Mouse (Mus musculus): ENCODE data around the gene Rapsn. TPM values are rescaled to one million over a fixed set of nuclear protein-coding genes. Genes with fewer than 3 reads are reported as not detected.

Gene Rapsn
- total and polyA plus RNA-seq, 2 experiments from 2014 or later = 32.6 to 62.0 TPM

- H3K4me3 ChIP-seq (ENCODE audit: low read depth, low read length) = no peak overlapping the region
- no peaks in the 10 kb centered on the region for H3K9me3 ChIP-seq (replicated peaks; ENCODE audit: control insufficient read depth, low read length)
- H3K27ac ChIP-seq (ENCODE audit: low read depth) = no peak overlapping the region
- TF ChIP-seq CTCF (IDR thresholded peaks at IDR 0.05; ENCODE audit: low read depth) (no peak), EP300 (IDR thresholded peaks at IDR 0.05; ENCODE audit: low read depth) (no peak)
- no peak for ATAC-seq (ENCODE audit: insufficient read depth, low read depth)
- H3K36me3 ChIP-seq (replicated peaks; ENCODE audit: control insufficient read depth, insufficient read depth, low read length) = no peaks in the 10 kb centered on the region
- no peaks in the 10 kb centered on the region for H3K4me1 ChIP-seq (ENCODE audit: control insufficient read depth, insufficient read depth)
- 76% methylated on average over 9 of the region's 9 CpGs for WGBS
- DNase-seq (ENCODE audit: low spot score) = no peak
- H3K4me2 ChIP-seq (ENCODE audit: low read depth, low read length) = no peak overlapping the region
- H3K27me3 ChIP-seq (ENCODE audit: control insufficient read depth, insufficient read depth, low read length) = no peaks in the 10 kb centered on the region
- H3K9ac ChIP-seq (replicated peaks; ENCODE audit: low read depth, low read length) = no peak overlapping the region
Observed at GRCm38 (mm10) chr2:91086392-91087237, 51.2 kb downstream of the Rapsn start.

- DNase-seq (ENCODE audit: low spot score) (no peak), ATAC-seq (ENCODE audit: insufficient read depth, low read depth) (no peak)
- WGBS = 78% methylated on average over 9 of the region's 9 CpGs
- H3K9me3 ChIP-seq (replicated peaks; ENCODE audit: control insufficient read depth, low read length) = no peaks in the 10 kb centered on the region
- H3K27me3 ChIP-seq (ENCODE audit: control insufficient read depth, insufficient read depth, low read length) = no peaks in the 10 kb centered on the region
- no peak overlapping the region for H3K27ac ChIP-seq (ENCODE audit: low read depth)
- H3K4me2 ChIP-seq (ENCODE audit: low read depth, low read length) = no peak overlapping the region
- H3K36me3 ChIP-seq (replicated peaks; ENCODE audit: control insufficient read depth, insufficient read depth, low read length) = no peaks in the 10 kb centered on the region
- no peaks in the 10 kb centered on the region for H3K4me1 ChIP-seq (ENCODE audit: control insufficient read depth, insufficient read depth)
- no peak for TF ChIP-seq CTCF (IDR thresholded peaks at IDR 0.05; ENCODE audit: low read depth)
- TF ChIP-seq EP300 (IDR thresholded peaks at IDR 0.05; ENCODE audit: low read depth) = no peak
- no peak overlapping the region for H3K4me3 ChIP-seq (ENCODE audit: low read depth, low read length)
- no peak overlapping the region for H3K9ac ChIP-seq (replicated peaks; ENCODE audit: low read depth, low read length)
Observed at GRCm38 (mm10) chr2:91087453-91087852, 52.0 kb downstream of the Rapsn start.

- Histone ChIP-seq H3K9me3 (replicated peaks; ENCODE audit: control insufficient read depth, low read length) (no peaks in the 10 kb centered on the region), H3K4me3 (ENCODE audit: low read depth, low read length) (no peak overlapping the region), H3K4me2 (ENCODE audit: low read depth, low read length) (no peak overlapping the region), H3K36me3 (replicated peaks; ENCODE audit: control insufficient read depth, insufficient read depth, low read length) (no peaks in the 10 kb centered on the region), H3K9ac (replicated peaks; ENCODE audit: low read depth, low read length) (no peak overlapping the region), H3K4me1 (ENCODE audit: control insufficient read depth, insufficient read depth) (no peaks in the 10 kb centered on the region), H3K27me3 (ENCODE audit: control insufficient read depth, insufficient read depth, low read length) (no peaks in the 10 kb centered on the region), H3K27ac (ENCODE audit: low read depth) (no peak overlapping the region)
- DNase-seq (ENCODE audit: low spot score) (no peak), ATAC-seq (ENCODE audit: insufficient read depth, low read depth) (no peak)
- 75% methylated on average over 9 of the region's 9 CpGs for whole genome bisulfite sequencing
- TF ChIP-seq EP300 (IDR thresholded peaks at IDR 0.05; ENCODE audit: low read depth) = no peak
- TF ChIP-seq CTCF (IDR thresholded peaks at IDR 0.05; ENCODE audit: low read depth) = no peak
Observed at GRCm38 (mm10) chr2:91088987-91089386, 53.6 kb downstream of the Rapsn start.

- Histone ChIP-seq H3K9me3 (replicated peaks; ENCODE audit: control insufficient read depth, low read length) (no peaks in the 10 kb centered on the region), H3K27me3 (ENCODE audit: control insufficient read depth, insufficient read depth, low read length) (no peaks in the 10 kb centered on the region), H3K36me3 (replicated peaks; ENCODE audit: control insufficient read depth, insufficient read depth, low read length) (no peaks in the 10 kb centered on the region), H3K27ac (ENCODE audit: low read depth) (no peak overlapping the region), H3K4me2 (ENCODE audit: low read depth, low read length) (no peak overlapping the region), H3K4me1 (ENCODE audit: control insufficient read depth, insufficient read depth) (no peaks in the 10 kb centered on the region), H3K4me3 (ENCODE audit: low read depth, low read length) (no peak overlapping the region), H3K9ac (replicated peaks; ENCODE audit: low read depth, low read length) (no peak overlapping the region)
- no peak for TF ChIP-seq EP300 (IDR thresholded peaks at IDR 0.05; ENCODE audit: low read depth)
- no peak for TF ChIP-seq CTCF (IDR thresholded peaks at IDR 0.05; ENCODE audit: low read depth)
- DNase-seq (ENCODE audit: low spot score) = no peak
- no peak for ATAC-seq (ENCODE audit: insufficient read depth, low read depth)
- 62% methylated on average over 6 of the region's 6 CpGs for WGBS
Observed at GRCm38 (mm10) chr2:91090208-91090607, 54.8 kb downstream of the Rapsn start.

- Histone ChIP-seq H3K27me3 (ENCODE audit: control insufficient read depth, insufficient read depth, low read length) (no peaks in the 10 kb centered on the region), H3K27ac (ENCODE audit: low read depth) (no peak overlapping the region), H3K4me3 (ENCODE audit: low read depth, low read length) (no peak overlapping the region), H3K9ac (replicated peaks; ENCODE audit: low read depth, low read length) (no peak overlapping the region), H3K9me3 (replicated peaks; ENCODE audit: control insufficient read depth, low read length) (no peaks in the 10 kb centered on the region), H3K4me2 (ENCODE audit: low read depth, low read length) (no peak overlapping the region), H3K4me1 (ENCODE audit: control insufficient read depth, insufficient read depth) (no peaks in the 10 kb centered on the region), H3K36me3 (replicated peaks; ENCODE audit: control insufficient read depth, insufficient read depth, low read length) (no peaks in the 10 kb centered on the region)
- no peak for DNase-seq (ENCODE audit: low spot score)
- 63% methylated on average over 6 of the region's 6 CpGs for WGBS
- no peak for ATAC-seq (ENCODE audit: insufficient read depth, low read depth)
- TF ChIP-seq CTCF (IDR thresholded peaks at IDR 0.05; ENCODE audit: low read depth) (no peak), EP300 (IDR thresholded peaks at IDR 0.05; ENCODE audit: low read depth) (no peak)
Observed at GRCm38 (mm10) chr2:91090827-91091226, 55.4 kb downstream of the Rapsn start.

Other genes with a start within 250 kb of the Rapsn start
- 181 and 206 TPM in 2 replicates for gene Mtch2, start 188.5 kb upstream of the Rapsn start, total RNA-seq (2014; rRNA removed; ENCODE audit: low replicate concordance)
- gene Mtch2, start 188.5 kb upstream of the Rapsn start, polyA plus RNA-seq (2015; fragmentation: Nextera tagmentation; extraction: Ambion mirVana) = 246 and 266 TPM in 2 replicates
- 15.5 and 18.7 TPM in 2 replicates for gene C1qtnf4, start 149.8 kb upstream of the Rapsn start, total RNA-seq (2014; rRNA removed; ENCODE audit: low replicate concordance)
- 23.7 and 28.1 TPM in 2 replicates for gene C1qtnf4, start 149.8 kb upstream of the Rapsn start, polyA plus RNA-seq (2015; fragmentation: Nextera tagmentation; extraction: Ambion mirVana)
- 19.5 and 28.3 TPM in 2 replicates for gene Kbtbd4, start 130.9 kb upstream of the Rapsn start, total RNA-seq (2014; rRNA removed; ENCODE audit: low replicate concordance)
- 16.4 and 17.8 TPM in 2 replicates for gene Kbtbd4, start 130.9 kb upstream of the Rapsn start, polyA plus RNA-seq (2015; fragmentation: Nextera tagmentation; extraction: Ambion mirVana)
- gene Ndufs3, start 130.8 kb upstream of the Rapsn start, total RNA-seq (2014; rRNA removed; ENCODE audit: low replicate concordance) = 556 and 596 TPM in 2 replicates
- 620 and 652 TPM in 2 replicates for gene Ndufs3, start 130.8 kb upstream of the Rapsn start, polyA plus RNA-seq (2015; fragmentation: Nextera tagmentation; extraction: Ambion mirVana)
- 85.6 and 113 TPM in 2 replicates for gene Celf1, start 95.2 kb upstream of the Rapsn start, total RNA-seq (2014; rRNA removed; ENCODE audit: low replicate concordance)
- 63.9 and 72.6 TPM in 2 replicates for gene Celf1, start 95.2 kb upstream of the Rapsn start, polyA plus RNA-seq (2015; fragmentation: Nextera tagmentation; extraction: Ambion mirVana)
- 172 and 264 TPM in 2 replicates for gene Psmc3, start 18.4 kb downstream of the Rapsn start, total RNA-seq (2014; rRNA removed; ENCODE audit: low replicate concordance)
- gene Psmc3, start 18.4 kb downstream of the Rapsn start, polyA plus RNA-seq (2015; fragmentation: Nextera tagmentation; extraction: Ambion mirVana) = 296 and 300 TPM in 2 replicates
- 67.0 and 105 TPM in 2 replicates for gene Slc39a13, start 34.8 kb downstream of the Rapsn start, total RNA-seq (2014; rRNA removed; ENCODE audit: low replicate concordance)
- gene Slc39a13, start 34.8 kb downstream of the Rapsn start, polyA plus RNA-seq (2015; fragmentation: Nextera tagmentation; extraction: Ambion mirVana) = 37.9 and 40.8 TPM in 2 replicates
- gene Spi1, start 46.8 kb downstream of the Rapsn start, total RNA-seq (2014; rRNA removed; ENCODE audit: low replicate concordance) = 2.5 and 21.3 TPM in 2 replicates
- gene Spi1, start 46.8 kb downstream of the Rapsn start, polyA plus RNA-seq (2015; fragmentation: Nextera tagmentation; extraction: Ambion mirVana) = 3.1 and 3.2 TPM in 2 replicates
- 2,256 and 2,313 TPM in 2 replicates for gene Mybpc3, start 82.5 kb downstream of the Rapsn start, total RNA-seq (2014; rRNA removed; ENCODE audit: low replicate concordance)
- 1,065 and 1,207 TPM in 2 replicates for gene Mybpc3, start 82.5 kb downstream of the Rapsn start, polyA plus RNA-seq (2015; fragmentation: Nextera tagmentation; extraction: Ambion mirVana)
- 2.1 and 4.3 TPM in 2 replicates for gene Madd, start 148.2 kb downstream of the Rapsn start, total RNA-seq (2014; rRNA removed; ENCODE audit: low replicate concordance)
- 2.4 TPM in 2 replicates for gene Madd, start 148.2 kb downstream of the Rapsn start, polyA plus RNA-seq (2015; fragmentation: Nextera tagmentation; extraction: Ambion mirVana)
- 3.6 and 9.8 TPM in 2 replicates for gene Nr1h3, start 167.2 kb downstream of the Rapsn start, total RNA-seq (2014; rRNA removed; ENCODE audit: low replicate concordance)
- gene Nr1h3, start 167.2 kb downstream of the Rapsn start, polyA plus RNA-seq (2015; fragmentation: Nextera tagmentation; extraction: Ambion mirVana) = 2.0 and 2.6 TPM in 2 replicates
- gene Acp2, start 167.3 kb downstream of the Rapsn start, total RNA-seq (2014; rRNA removed; ENCODE audit: low replicate concordance) = 20.3 and 22.0 TPM in 2 replicates
- gene Acp2, start 167.3 kb downstream of the Rapsn start, polyA plus RNA-seq (2015; fragmentation: Nextera tagmentation; extraction: Ambion mirVana) = 11.2 and 11.8 TPM in 2 replicates
- gene Ddb2, start 201.4 kb downstream of the Rapsn start, total RNA-seq (2014; rRNA removed; ENCODE audit: low replicate concordance) = 2.2 and 6.0 TPM in 2 replicates
- gene Ddb2, start 201.4 kb downstream of the Rapsn start, polyA plus RNA-seq (2015; fragmentation: Nextera tagmentation; extraction: Ambion mirVana) = 4.7 and 6.0 TPM in 2 replicates
- 104 and 128 TPM in 2 replicates for gene Pacsin3, start 220.3 kb downstream of the Rapsn start, total RNA-seq (2014; rRNA removed; ENCODE audit: low replicate concordance)
- 58.7 and 59.9 TPM in 2 replicates for gene Pacsin3, start 220.3 kb downstream of the Rapsn start, polyA plus RNA-seq (2015; fragmentation: Nextera tagmentation; extraction: Ambion mirVana)
- 49.9 and 56.5 TPM in 2 replicates for gene Arfgap2, start 229.4 kb downstream of the Rapsn start, total RNA-seq (2014; rRNA removed; ENCODE audit: low replicate concordance)
- gene Arfgap2, start 229.4 kb downstream of the Rapsn start, polyA plus RNA-seq (2015; fragmentation: Nextera tagmentation; extraction: Ambion mirVana) = 53.0 and 56.3 TPM in 2 replicates

All from heart, postnatal 0 days (tissue).